Mouse (Mus musculus) lung, adult 2 months (tissue): Measurements from ENCODE around the gene Mlkl. TPM values are rescaled to one million over a fixed set of nuclear protein-coding genes. Genes with fewer than 3 reads are reported as not detected.

Experiments used
- DNase-seq: peaks from one replicate; pipeline ENCODE4 v3.0.0; 2022
- H3K4me1 ChIP-seq: fragments of 200-500 bp; 2 replicates; pipeline ENCODE4 v1.6.1; 2011; ENCODE audit warnings: low read length; ENCODE audit not compliant: control insufficient read depth, insufficient read depth
- H3K4me3 ChIP-seq: fragments of 200-500 bp; replicated peaks from 2 replicates; pipeline ENCODE3; 2011; ENCODE audit warnings: low read depth, mild to moderate bottlenecking, control low read depth, low read length; ENCODE audit errors: extremely low read depth
- CTCF ChIP-seq: fragments of 200-500 bp; IDR thresholded peaks from 2 replicates; pipeline ENCODE4 v1.5.1; 2011; ENCODE audit warnings: mild to moderate bottlenecking, low read length, control low read depth; ENCODE audit not compliant: insufficient read depth
- POLR2A ChIP-seq: fragments of 200-500 bp; IDR thresholded peaks from 2 replicates; pipeline ENCODE4 v1.6.1; 2011; ENCODE audit warnings: low read depth, mild to moderate bottlenecking, control low read depth, low read length, borderline replicate concordance; ENCODE audit errors: extremely low read depth
- WGBS: fragments of 180-500 bp; shearing (Covaris S2); methylation state at CpG from one replicate; pipeline ENCODE4 v1.1.7; 2018; 5-methylcytosine and 5-hydroxymethylcytosine counted together
- polyA plus RNA-seq: library from polyadenylated mRNA; depleted of rRNA; stranded (reverse); fragments of >200 nt; gene quantifications from 2 replicates; pipeline ENCODE4 v1.2.3, GENCODE M21; 2012

Mlkl gene
- polyA plus RNA-seq, 1 experiment: 2.5 TPM

DNA sequence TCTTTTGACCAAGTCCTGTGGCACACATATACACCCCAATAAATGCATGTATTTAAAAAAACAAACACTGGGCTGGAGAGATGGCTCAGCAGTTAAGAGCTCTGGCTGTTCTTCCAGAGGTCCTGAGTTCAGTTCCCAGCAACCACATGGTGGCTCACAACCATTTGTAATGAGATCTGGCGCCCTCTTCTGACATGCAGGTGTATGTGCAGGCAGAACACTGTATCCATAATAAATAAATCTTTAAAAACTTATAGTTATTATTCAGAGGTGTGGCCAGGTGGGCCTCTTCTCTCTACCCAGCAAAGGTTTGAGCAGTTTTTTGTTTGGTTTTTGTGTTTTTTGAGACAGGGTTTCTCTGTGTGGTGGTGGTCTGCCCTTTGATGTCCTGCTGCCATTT, 20.9 kb upstream of the Mlkl start:
- no peak for DNase-seq
- TF ChIP-seq POLR2A (no peak), CTCF (no peak)
- WGBS: 63% methylated on average over 1 of the region's 1 CpGs
- Histone ChIP-seq H3K4me3 (no peak overlapping the region), H3K4me1 (no peaks in the 10 kb centered on the region)

DNA sequence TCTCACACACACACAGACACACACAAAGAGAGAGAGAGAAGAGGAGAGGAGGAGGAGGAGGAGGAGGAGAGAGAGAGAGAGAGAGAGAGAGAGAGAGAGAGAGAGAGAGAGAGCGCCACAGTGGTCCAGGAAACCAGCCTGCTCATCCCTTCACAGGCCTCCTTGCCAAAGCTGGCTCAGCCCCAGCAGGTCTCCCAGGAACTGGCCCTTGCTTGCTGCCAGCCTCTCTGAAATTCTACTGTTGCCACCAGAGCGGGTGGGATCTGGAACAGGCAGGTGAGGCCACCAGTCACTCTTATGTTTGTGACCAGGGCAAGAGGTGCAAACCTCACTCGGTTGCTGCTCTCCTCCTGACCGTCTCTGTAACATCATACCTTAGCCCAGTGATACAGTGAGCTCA, 19.5 kb upstream of the Mlkl start:
- WGBS: 86% methylated on average over 4 of the region's 4 CpGs
- H3K4me3 ChIP-seq: no peak overlapping the region
- TF ChIP-seq CTCF (no peak), POLR2A (no peak)
- no peak for DNase-seq
- H3K4me1 ChIP-seq: no peaks in the 10 kb centered on the region

DNA sequence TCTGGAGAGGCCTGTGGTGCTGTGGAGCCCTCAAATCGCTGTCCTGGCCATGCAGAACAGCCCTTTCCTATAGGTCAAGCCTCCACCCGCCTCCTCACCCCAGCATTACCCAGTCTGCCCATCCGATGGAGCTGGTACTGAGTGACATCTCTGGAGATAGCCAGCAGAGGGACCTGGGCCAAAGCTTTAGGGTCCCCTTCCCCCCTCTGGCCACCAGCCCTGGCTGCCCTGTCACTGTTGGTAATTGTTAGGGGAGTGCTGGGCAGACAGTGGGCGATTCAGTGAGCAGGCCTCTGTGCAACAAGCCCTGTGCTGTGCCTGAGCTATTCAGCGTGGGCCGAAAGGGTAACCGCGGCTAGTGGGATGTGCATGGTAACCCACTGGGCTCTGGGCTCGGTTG, 15.5 kb upstream of the Mlkl start:
- no peaks in the 10 kb centered on the region for H3K4me1 ChIP-seq
- TF ChIP-seq POLR2A (no peak), CTCF (no peak)
- WGBS: 81% methylated on average over 9 of the region's 9 CpGs
- no peak overlapping the region for H3K4me3 ChIP-seq
- no peak for DNase-seq

DNA sequence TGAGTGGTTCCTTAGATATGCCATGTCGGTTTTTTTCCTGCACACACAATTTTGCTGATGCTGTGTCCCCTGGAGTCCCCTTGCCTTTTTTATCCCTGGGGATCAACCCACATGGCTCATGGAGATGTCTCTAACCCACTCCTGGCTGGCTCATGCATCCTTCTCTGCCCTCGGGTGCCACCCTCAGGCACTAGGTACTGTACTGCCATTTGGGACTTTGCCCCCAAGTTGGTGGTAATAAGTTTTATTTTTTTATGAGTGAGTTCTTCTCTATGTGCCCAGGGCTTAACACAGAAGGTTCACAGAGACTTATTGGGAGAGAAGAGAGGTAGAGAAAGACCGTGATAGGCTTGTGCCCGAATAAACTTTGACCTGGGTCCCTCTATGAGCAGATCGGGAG, 14.3 kb upstream of the Mlkl start:
- TF ChIP-seq CTCF: no peak
- no peak for TF ChIP-seq POLR2A
- DNase-seq: no peak
- no peaks in the 10 kb centered on the region for H3K4me1 ChIP-seq
- WGBS: 79% methylated on average over 5 of the region's 5 CpGs
- H3K4me3 ChIP-seq: no peak overlapping the region

DNA sequence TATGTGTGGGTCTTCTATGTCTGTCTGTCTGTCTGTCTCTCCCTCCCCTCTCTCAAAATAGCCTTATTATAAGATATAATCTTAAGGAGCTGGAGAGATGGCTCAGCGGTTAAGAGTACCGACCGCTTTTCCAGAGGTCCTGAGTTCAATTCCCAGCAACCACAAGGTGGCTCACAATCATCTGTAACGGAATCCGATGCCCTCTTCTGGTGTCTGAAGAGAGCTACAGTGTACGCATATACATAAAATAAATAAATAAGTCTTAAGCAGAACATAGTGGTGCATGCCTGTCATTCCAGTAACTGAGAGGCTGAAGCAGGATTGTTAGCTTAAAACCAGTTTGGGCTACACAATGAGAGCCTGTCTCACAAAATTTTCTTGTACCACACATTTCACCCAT, 12.6 kb upstream of the Mlkl start:
- 78% methylated on average over 6 of the region's 6 CpGs for WGBS
- DNase-seq: no peak
- no peaks in the 10 kb centered on the region for H3K4me1 ChIP-seq
- H3K4me3 ChIP-seq: no peak overlapping the region
- no peak for TF ChIP-seq CTCF
- no peak for TF ChIP-seq POLR2A

DNA sequence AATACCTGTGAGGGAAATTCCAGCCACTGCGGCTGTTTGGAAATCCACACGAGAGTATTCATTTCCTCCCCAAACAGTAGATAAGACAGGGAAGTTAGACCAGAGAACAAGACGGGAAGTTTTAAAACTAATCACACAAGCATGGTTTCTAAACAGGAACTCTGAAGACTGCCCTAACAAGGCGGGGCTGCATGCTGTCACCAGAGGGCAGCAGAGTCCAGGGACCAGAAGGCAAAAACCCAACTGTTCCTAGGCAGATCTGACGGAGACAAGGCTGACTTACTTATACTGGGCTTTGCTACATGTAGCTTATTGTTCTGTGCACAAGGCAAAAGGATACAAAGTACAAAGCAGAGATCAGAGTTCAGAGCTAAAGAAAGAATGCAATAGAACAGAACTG, 5.2 kb upstream of the Mlkl start:
- DNase-seq: peak; percentile 78
- TF ChIP-seq CTCF: peak; percentile 100
- TF ChIP-seq POLR2A: no peak
- WGBS: 3% methylated on average over 5 of the region's 5 CpGs
- 0 out of 2 replicates have a peak, but pooled peaks cover 3% of the 10 kb centered on the region for H3K4me1 ChIP-seq
- H3K4me3 ChIP-seq: no peak overlapping the region

DNA sequence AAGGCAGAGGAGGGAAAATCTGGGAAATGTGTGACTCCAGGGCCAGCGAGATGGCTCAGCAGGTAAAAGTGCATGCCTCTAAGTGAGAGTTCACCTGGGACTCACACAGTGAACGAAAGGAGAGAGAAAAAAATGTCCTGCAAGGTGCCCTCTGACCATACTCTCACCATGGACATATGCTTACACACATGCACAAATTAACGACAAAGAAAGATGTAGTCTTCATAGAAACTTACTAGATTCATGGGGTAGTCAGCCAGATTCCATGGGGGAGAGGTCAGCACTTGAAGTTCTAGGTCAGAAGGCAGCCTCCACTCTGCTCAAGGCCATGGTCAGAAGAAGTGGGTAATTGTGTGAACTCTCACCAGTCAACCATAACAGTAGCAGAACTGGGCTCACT, 2.2 kb upstream of the Mlkl start:
- TF ChIP-seq POLR2A: no peak
- no peak for TF ChIP-seq CTCF
- Histone ChIP-seq H3K4me3 (no peak overlapping the region), H3K4me1 (peaks cover 3% of the 10 kb centered on the region; the same call in 1 of the 2 replicates)
- no peak for DNase-seq
- 73% methylated on average over 3 of the region's 3 CpGs for WGBS

- DNase-seq: peak; percentile 15
- TF ChIP-seq POLR2A (no peak), CTCF (no peak)
- peak overlapping the region; percentile 85 for H3K4me3 ChIP-seq
- H3K4me1 ChIP-seq: peaks cover 3% of the 10 kb centered on the region; the same call in 1 of the 2 replicates
- 23% methylated on average over 12 of the region's 12 CpGs for WGBS
Observed at GRCm38 (mm10) chr8:111338370-111339208, 612 bp upstream of the Mlkl start.

- no peak for DNase-seq
- 10% methylated on average over 17 of the region's 17 CpGs for WGBS
- no peak for TF ChIP-seq POLR2A
- TF ChIP-seq CTCF: no peak
- H3K4me3 ChIP-seq: peak overlapping the region; percentile 85
- H3K4me1 ChIP-seq: peaks cover 3% of the 10 kb centered on the region; the same call in 1 of the 2 replicates
Observed at GRCm38 (mm10) chr8:111337311-111337889, 577 bp downstream of the Mlkl start.

DNA sequence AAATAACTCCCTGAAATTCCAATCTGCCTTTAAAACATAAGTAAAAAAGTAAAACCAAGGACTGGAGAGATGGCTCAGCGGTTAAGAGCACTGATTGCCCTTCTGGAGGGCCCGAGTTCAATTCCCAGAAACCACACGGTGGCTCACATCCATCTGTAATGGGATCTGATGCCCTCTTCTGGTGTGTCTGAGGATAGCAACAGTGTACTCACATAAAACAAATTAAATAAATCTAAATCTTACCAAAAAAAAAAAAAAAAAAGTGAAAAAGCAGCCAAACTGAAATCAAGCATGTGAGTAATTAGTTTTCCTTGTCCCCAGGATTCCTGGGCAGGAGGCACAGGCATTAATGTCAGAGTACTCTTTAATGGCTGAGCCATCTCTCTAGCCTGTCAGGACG, 1.3 kb downstream of the Mlkl start:
- TF ChIP-seq CTCF: no peak
- no peak for TF ChIP-seq POLR2A
- no peak overlapping the region for H3K4me3 ChIP-seq
- peaks cover 3% of the 10 kb centered on the region; the same call in 1 of the 2 replicates for H3K4me1 ChIP-seq
- WGBS: 82% methylated on average over 4 of the region's 4 CpGs
- no peak for DNase-seq
